Mouse (Mus musculus): ENCODE results near the gene Idh2. TPM values are rescaled to one million over a fixed set of nuclear protein-coding genes. Genes with fewer than 3 reads are reported as not detected.

Gene Idh2
- polyA plus RNA-seq (2015; fragmentation: Illumina TruSeq; extraction: RNeasy Lipid Tissue Mini Kit (QIAGEN cat#74804); ENCODE audit: insufficient read depth, low replicate concordance), result 27.1 TPM

DNA sequence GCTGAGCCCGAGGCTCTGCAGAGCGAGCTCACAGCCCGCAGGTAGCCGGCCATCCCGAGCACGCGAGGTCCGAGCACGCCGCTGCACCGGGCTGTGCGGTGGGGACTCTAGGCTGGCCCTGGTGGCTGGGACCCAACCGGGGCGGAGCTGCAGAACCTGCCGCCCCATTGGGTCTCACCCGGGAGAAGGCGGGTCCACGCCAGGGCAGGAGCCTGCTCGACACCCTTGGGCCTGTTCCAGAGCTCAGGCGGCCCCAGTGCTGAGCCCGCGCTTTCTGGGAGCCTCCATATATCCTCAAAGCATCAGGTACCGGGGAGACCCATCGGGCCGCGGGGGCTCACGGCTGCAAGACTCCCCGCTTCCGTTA lies at the start of gene Idh2:
Gene Idh2 (minus strand): TSS at position 169 of the 367 bp plus-strand sequence.

Other genes starting within 250 kb of the Idh2 start
- gene Ap3s2, start 194.7 kb downstream of the Idh2 start, polyA plus RNA-seq (2015; fragmentation: Illumina TruSeq; extraction: RNeasy Lipid Tissue Mini Kit (QIAGEN cat#74804); ENCODE audit: insufficient read depth, low replicate concordance), result 21.9 TPM
- 9.6 TPM for gene Arpin, start 180.0 kb downstream of the Idh2 start, polyA plus RNA-seq (2015; fragmentation: Illumina TruSeq; extraction: RNeasy Lipid Tissue Mini Kit (QIAGEN cat#74804); ENCODE audit: insufficient read depth, low replicate concordance)
- gene Zfp710, start 90.6 kb downstream of the Idh2 start, polyA plus RNA-seq (2015; fragmentation: Illumina TruSeq; extraction: RNeasy Lipid Tissue Mini Kit (QIAGEN cat#74804); ENCODE audit: insufficient read depth, low replicate concordance), result 13.0 TPM
- 27.9 TPM for gene Sema4b, start 71.4 kb upstream of the Idh2 start, polyA plus RNA-seq (2015; fragmentation: Illumina TruSeq; extraction: RNeasy Lipid Tissue Mini Kit (QIAGEN cat#74804); ENCODE audit: insufficient read depth, low replicate concordance)
- gene Cib1, start 117.4 kb upstream of the Idh2 start, polyA plus RNA-seq (2015; fragmentation: Illumina TruSeq; extraction: RNeasy Lipid Tissue Mini Kit (QIAGEN cat#74804); ENCODE audit: insufficient read depth, low replicate concordance), result 110 TPM
- gene Gdpgp1, start 117.5 kb upstream of the Idh2 start, polyA plus RNA-seq (2015; fragmentation: Illumina TruSeq; extraction: RNeasy Lipid Tissue Mini Kit (QIAGEN cat#74804); ENCODE audit: insufficient read depth, low replicate concordance), result 3.4 TPM
- gene Ttll13, start 131.0 kb upstream of the Idh2 start, polyA plus RNA-seq (2015; fragmentation: Illumina TruSeq; extraction: RNeasy Lipid Tissue Mini Kit (QIAGEN cat#74804); ENCODE audit: insufficient read depth, low replicate concordance), result 0.23 TPM
- 35.1 TPM for gene Ngrn, start 145.8 kb upstream of the Idh2 start, polyA plus RNA-seq (2015; fragmentation: Illumina TruSeq; extraction: RNeasy Lipid Tissue Mini Kit (QIAGEN cat#74804); ENCODE audit: insufficient read depth, low replicate concordance)
- gene Vps33b, start 154.3 kb upstream of the Idh2 start, polyA plus RNA-seq (2015; fragmentation: Illumina TruSeq; extraction: RNeasy Lipid Tissue Mini Kit (QIAGEN cat#74804); ENCODE audit: insufficient read depth, low replicate concordance), result 18.0 TPM
- 24.4 TPM for gene Prc1, start 179.1 kb upstream of the Idh2 start, polyA plus RNA-seq (2015; fragmentation: Illumina TruSeq; extraction: RNeasy Lipid Tissue Mini Kit (QIAGEN cat#74804); ENCODE audit: insufficient read depth, low replicate concordance)
- 39.0 TPM for gene Rccd1, start 209.1 kb upstream of the Idh2 start, polyA plus RNA-seq (2015; fragmentation: Illumina TruSeq; extraction: RNeasy Lipid Tissue Mini Kit (QIAGEN cat#74804); ENCODE audit: insufficient read depth, low replicate concordance)
- gene Unc45a, start 225.6 kb upstream of the Idh2 start, polyA plus RNA-seq (2015; fragmentation: Illumina TruSeq; extraction: RNeasy Lipid Tissue Mini Kit (QIAGEN cat#74804); ENCODE audit: insufficient read depth, low replicate concordance), result 16.0 TPM
- 21.5 TPM for gene Hddc3, start 227.7 kb upstream of the Idh2 start, polyA plus RNA-seq (2015; fragmentation: Illumina TruSeq; extraction: RNeasy Lipid Tissue Mini Kit (QIAGEN cat#74804); ENCODE audit: insufficient read depth, low replicate concordance)